Mouse (Mus musculus) small intestine, adult 2 months (tissue): ENCODE results near the gene Rer1.

Experiments used
- CTCF ChIP-seq: fragments of 200-500 bp; IDR thresholded peaks from 2 replicates; pipeline ENCODE4 v1.5.1; 2012; ENCODE audit warnings: low read depth, mild to moderate bottlenecking, control low read depth, inconsistent platforms, low read length, moderate library complexity, mixed read lengths; ENCODE audit not compliant: insufficient replicate concordance, insufficient read length; ENCODE audit errors: extremely low read depth
- POLR2A ChIP-seq: fragments of 200-500 bp; IDR thresholded peaks from 2 replicates; pipeline ENCODE4 v1.6.1; 2012; ENCODE audit warnings: low read depth, mild to moderate bottlenecking, control low read depth, inconsistent platforms, low read length, moderate library complexity

- TF ChIP-seq CTCF: no peak
- TF ChIP-seq POLR2A: no peak
These were observed 40.0 kb upstream of the Rer1 start for GRCm38 (mm10) chr4:155126194-155126593.
